Mouse (Mus musculus): ENCODE measurements around the gene Ldlrad3. TPM values are rescaled to one million over a fixed set of nuclear protein-coding genes. Genes with fewer than 3 reads are reported as not detected.

Gene Ldlrad3
- total and polyA plus RNA-seq, 3 experiments, result 3.5 to 6.1 TPM; not detected in 1

- Histone ChIP-seq H3K9ac (ENCODE audit: control insufficient read depth, low read depth, low read length, poor library complexity, severe bottlenecking) (no peak overlapping the region), H3K36me3 (ENCODE audit: control insufficient read depth in 1 of 2, insufficient read depth in 2 of 2, low read length in 2 of 2) (no peaks in the 10 kb centered on the region), H3K4me3 (ENCODE audit: control insufficient read depth in 1 of 2, insufficient read depth in 1 of 2, low read depth in 2 of 2, low read length in 2 of 2) (no peak overlapping the region), H3K79me2 (ENCODE audit: control insufficient read depth, insufficient read depth, low read length, poor library complexity) (no peaks in the 10 kb centered on the region), H3K4me1 (ENCODE audit: control insufficient read depth in 1 of 2, insufficient read depth in 2 of 2, low read length in 2 of 2) (no peaks in the 10 kb centered on the region), H3K27me3 (ENCODE audit: control insufficient read depth in 1 of 2, insufficient read depth in 2 of 2, low read length in 2 of 2) (no peaks in the 10 kb centered on the region), H3K27ac (ENCODE audit: control insufficient read depth, low read depth, low read length) (no peak overlapping the region), H3K9me3 (replicated peaks; ENCODE audit: insufficient read depth, low read length) (no peaks in the 10 kb centered on the region)
- DNase-seq (ENCODE audit: low read depth, low spot score), result no peak
- TF ChIP-seq SIN3A (IDR thresholded peaks at IDR 0.05; ENCODE audit: low read length) (no peak), ETS1 (IDR thresholded peaks at IDR 0.05; ENCODE audit: low read depth, low read length) (no peak), BHLHE40 (IDR thresholded peaks at IDR 0.05; ENCODE audit: borderline replicate concordance, low read depth, low read length) (no peak)
Measured at GRCm38 (mm10) chr2:102154771-102155211, 31.4 kb downstream of the Ldlrad3 start.

DNA sequence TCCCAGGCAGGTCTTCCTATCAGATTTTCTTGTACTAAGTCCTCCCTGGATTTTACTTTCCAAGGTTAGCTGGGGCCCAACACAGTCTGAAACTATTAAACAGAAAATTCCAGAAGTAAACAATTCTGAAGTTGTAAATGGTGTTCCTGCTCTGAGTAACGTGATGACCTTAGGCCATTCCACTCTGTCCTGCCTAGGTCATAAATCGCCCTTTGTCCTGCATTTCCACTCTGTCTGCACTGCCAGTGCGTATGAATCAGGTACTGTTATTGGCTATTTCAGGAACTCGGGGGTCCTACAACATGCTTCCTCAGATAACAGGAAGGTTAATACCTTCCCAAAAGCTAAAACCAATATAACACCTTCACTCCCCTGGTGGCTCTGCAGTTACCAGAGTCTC is 31.9 kb downstream of the Ldlrad3 start:
- H3K4me3 ChIP-seq (ENCODE audit: control insufficient read depth in 1 of 2, insufficient read depth in 1 of 2, low read depth in 2 of 2, low read length in 2 of 2), result no peak overlapping the region
- H3K9ac ChIP-seq (ENCODE audit: control insufficient read depth, low read depth, low read length, poor library complexity, severe bottlenecking), result no peak overlapping the region
- H3K27me3 ChIP-seq (ENCODE audit: control insufficient read depth in 1 of 2, insufficient read depth in 2 of 2, low read length in 2 of 2), result no peaks in the 10 kb centered on the region
- no peaks in the 10 kb centered on the region for H3K9me3 ChIP-seq (replicated peaks; ENCODE audit: insufficient read depth, low read length)
- H3K27ac ChIP-seq (ENCODE audit: control insufficient read depth, low read depth, low read length), result no peak overlapping the region
- no peaks in the 10 kb centered on the region for H3K4me1 ChIP-seq (ENCODE audit: control insufficient read depth in 1 of 2, insufficient read depth in 2 of 2, low read length in 2 of 2)
- no peaks in the 10 kb centered on the region for H3K79me2 ChIP-seq (ENCODE audit: control insufficient read depth, insufficient read depth, low read length, poor library complexity)
- no peaks in the 10 kb centered on the region for H3K36me3 ChIP-seq (ENCODE audit: control insufficient read depth in 1 of 2, insufficient read depth in 2 of 2, low read length in 2 of 2)
- TF ChIP-seq MAZ (IDR thresholded peaks at IDR 0.05; ENCODE audit: low read depth, low read length) (no peak), GABPA (IDR thresholded peaks at IDR 0.05; ENCODE audit: low read depth, low read length) (no peak), RAD21 (IDR thresholded peaks at IDR 0.05; ENCODE audit: low read depth, low read length) (no peak), E2F4 (IDR thresholded peaks at IDR 0.05; ENCODE audit: borderline replicate concordance, low read depth, low read length) (no peak), ETS1 (IDR thresholded peaks at IDR 0.05; ENCODE audit: low read depth, low read length) (no peak), MYC (IDR thresholded peaks at IDR 0.05; ENCODE audit: low read depth, low read length) (no peak), TAL1 (IDR thresholded peaks at IDR 0.05; ENCODE audit: low read length) (no peak), CTCF (IDR thresholded peaks at IDR 0.05 in 2 of 3, conservative IDR thresholded peaks at IDR 0.05 in 1 of 3; ENCODE audit: control insufficient read depth in 1 of 3, insufficient read depth in 1 of 3, low read depth in 2 of 3, low read length in 3 of 3, poor library complexity in 1 of 3, severe bottlenecking in 1 of 3) (no peak), MEF2A (IDR thresholded peaks at IDR 0.05; ENCODE audit: extremely low read depth, insufficient replicate concordance, low read depth, low read length, poor library complexity, severe bottlenecking) (no peak), ZC3H11A (IDR thresholded peaks at IDR 0.05; ENCODE audit: low read depth, low read length) (no peak), KAT2A (conservative IDR thresholded peaks at IDR 0.05; ENCODE audit: low read depth, low read length) (no peak), BHLHE40 (IDR thresholded peaks at IDR 0.05; ENCODE audit: borderline replicate concordance, low read depth, low read length) (no peak), MAFK (IDR thresholded peaks at IDR 0.05; ENCODE audit: borderline replicate concordance, low read depth, low read length) (no peak), USF2 (IDR thresholded peaks at IDR 0.05; ENCODE audit: borderline replicate concordance in 1 of 2, insufficient read depth in 1 of 2, low read depth in 1 of 2, low read length in 2 of 2) (no peak), JUND (IDR thresholded peaks at IDR 0.05; ENCODE audit: low read depth, low read length) (no peak)
- no peak for DNase-seq (ENCODE audit: low read depth, low spot score)
